Mouse (Mus musculus): ENCODE results near the gene Got1. TPM values are rescaled to one million over a fixed set of nuclear protein-coding genes. Genes with fewer than 3 reads are reported as not detected.
"Not testable (repeated sequence)": the region's sequence is repeated elsewhere in the genome, so short reads cannot be mapped to it uniquely, and the experiment has no call there.

The Got1 gene
- polyA plus RNA-seq, 1 experiment from 2014 or later: 31.8 TPM

DNA sequence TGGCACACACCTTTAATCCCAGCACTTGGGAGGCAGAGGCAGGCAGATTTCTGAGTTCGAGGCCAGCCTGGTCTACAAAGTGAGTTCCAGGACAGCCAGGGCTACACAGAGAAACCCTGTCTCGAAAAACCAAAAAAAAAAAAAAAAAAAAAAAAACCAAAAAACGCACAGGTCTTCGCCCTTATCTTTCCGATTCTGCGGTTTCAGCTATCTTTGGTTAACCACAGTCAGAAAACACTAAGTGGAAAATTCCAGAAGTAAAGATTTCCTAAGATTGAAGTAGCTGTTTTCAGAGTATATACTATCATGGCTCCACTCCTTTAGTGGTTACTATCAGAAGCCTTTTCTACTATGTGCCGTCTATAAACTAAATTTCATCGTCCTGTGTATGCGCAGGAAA is 20.8 kb downstream of the Got1 start:
- H3K9ac ChIP-seq; ATAC-seq (ENCODE audit: low FRiP score, low read depth); H3K27me3 ChIP-seq; H3K4me3 ChIP-seq; H3K4me2 ChIP-seq (replicated peaks); H3K27ac ChIP-seq; H3K9me3 ChIP-seq; H3K4me1 ChIP-seq: not testable (repeated sequence)
- H3K36me3 ChIP-seq: peaks cover 61% of the 10 kb centered on the region
- 96% methylated on average over 8 of the region's 9 CpGs for WGBS

- H3K4me3 ChIP-seq: no peak overlapping the region
Measured at GRCm38 (mm10) chr19:43502630-43503029, 21.8 kb downstream of the Got1 start.

GRCm38 (mm10) chr19:43498874-43499273 is 25.5 kb downstream of the Got1 start:
- no peak for ATAC-seq (ENCODE audit: low FRiP score, low read depth)
- Histone ChIP-seq H3K27me3 (peaks cover 11% of the 10 kb centered on the region), H3K9me3 (no peaks in the 10 kb centered on the region), H3K4me2 (replicated peaks) (no peak overlapping the region), H3K4me3 (no peak overlapping the region), H3K36me3 (peaks cover 34% of the 10 kb centered on the region), H3K9ac (no peak overlapping the region), H3K4me1 (peaks cover 6% of the 10 kb centered on the region; the same call in 1 of the 2 replicates), H3K27ac (no peak overlapping the region)
- WGBS: 80% methylated on average over 7 of the region's 7 CpGs

More at GRCm38 (mm10) chr19:43502630-43503029, 21.8 kb downstream of the Got1 start:
- Histone ChIP-seq H3K4me1 (no peaks in the 10 kb centered on the region), H3K4me2 (replicated peaks) (no peak overlapping the region), H3K36me3 (peaks cover 64% of the 10 kb centered on the region), H3K9ac (no peak overlapping the region), H3K27ac (no peak overlapping the region), H3K9me3 (no peaks in the 10 kb centered on the region), H3K27me3 (no peaks in the 10 kb centered on the region)
- ATAC-seq (ENCODE audit: low FRiP score, low read depth): no peak
- 69% methylated on average over 11 of the region's 11 CpGs for WGBS

DNA sequence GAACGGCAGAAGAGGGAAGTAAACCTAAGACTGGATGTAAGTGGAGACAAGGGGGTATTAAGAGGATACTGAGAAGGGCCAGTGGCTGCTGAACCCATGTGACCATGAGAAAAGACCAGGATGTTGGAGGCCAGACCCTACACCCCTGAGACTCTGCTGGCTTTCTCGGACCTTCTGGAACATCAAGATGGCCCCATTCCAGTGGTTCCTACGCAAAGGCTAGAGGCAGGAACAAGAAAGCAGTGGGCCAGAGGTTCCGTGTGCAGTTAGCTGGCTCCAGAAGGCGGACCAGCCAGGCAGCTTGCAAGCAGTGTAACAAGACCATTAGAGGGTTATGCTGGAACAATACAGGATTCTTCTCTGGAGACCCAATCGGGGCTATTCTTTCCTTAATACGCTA is 27.0 kb downstream of the Got1 start:
- H3K27me3 ChIP-seq: peaks cover 11% of the 10 kb centered on the region
- no peak overlapping the region for H3K9ac ChIP-seq
- peaks cover 32% of the 10 kb centered on the region for H3K36me3 ChIP-seq
- no peak overlapping the region for H3K27ac ChIP-seq
- peaks cover 6% of the 10 kb centered on the region; the same call in 1 of the 2 replicates for H3K4me1 ChIP-seq
- no peak overlapping the region for H3K4me3 ChIP-seq
- no peaks in the 10 kb centered on the region for H3K9me3 ChIP-seq
- 85% methylated on average over 7 of the region's 7 CpGs for WGBS
- no peak for ATAC-seq (ENCODE audit: low FRiP score, low read depth)
- no peak overlapping the region for H3K4me2 ChIP-seq (replicated peaks)

- H3K27me3 ChIP-seq: peaks cover 11% of the 10 kb centered on the region
- WGBS: 20% methylated on average over 5 of the region's 5 CpGs
- H3K4me3 ChIP-seq: no peak overlapping the region
- 0 out of 2 replicates have a peak, but pooled peaks have one; percentile 15 for ATAC-seq (ENCODE audit: low FRiP score, low read depth)
- H3K36me3 ChIP-seq: peaks cover 20% of the 10 kb centered on the region
- H3K4me1 ChIP-seq: peaks cover 6% of the 10 kb centered on the region; the same call in 1 of the 2 replicates
- no peaks in the 10 kb centered on the region for H3K9me3 ChIP-seq
- H3K27ac ChIP-seq: no peak overlapping the region
- no peak overlapping the region for H3K9ac ChIP-seq
- H3K4me2 ChIP-seq (replicated peaks): no peak overlapping the region
Measured at GRCm38 (mm10) chr19:43495846-43496245, 28.6 kb downstream of the Got1 start.

- H3K4me2 ChIP-seq (replicated peaks): peak overlapping the region; percentile 65
- WGBS: 12% methylated on average over 14 of the region's 14 CpGs
- H3K9me3 ChIP-seq: no peaks in the 10 kb centered on the region
- H3K27me3 ChIP-seq: peaks cover 11% of the 10 kb centered on the region
- ATAC-seq (ENCODE audit: low FRiP score, low read depth): no peak
- H3K9ac ChIP-seq: no peak overlapping the region; the same call in 1 of the 2 replicates
- H3K4me3 ChIP-seq: peak overlapping the region; percentile 34
- no peak overlapping the region for H3K27ac ChIP-seq
- H3K36me3 ChIP-seq: peaks cover 11% of the 10 kb centered on the region
- peaks cover 6% of the 10 kb centered on the region; the same call in 1 of the 2 replicates for H3K4me1 ChIP-seq
Measured at GRCm38 (mm10) chr19:43494914-43495313, 29.5 kb downstream of the Got1 start.

DNA sequence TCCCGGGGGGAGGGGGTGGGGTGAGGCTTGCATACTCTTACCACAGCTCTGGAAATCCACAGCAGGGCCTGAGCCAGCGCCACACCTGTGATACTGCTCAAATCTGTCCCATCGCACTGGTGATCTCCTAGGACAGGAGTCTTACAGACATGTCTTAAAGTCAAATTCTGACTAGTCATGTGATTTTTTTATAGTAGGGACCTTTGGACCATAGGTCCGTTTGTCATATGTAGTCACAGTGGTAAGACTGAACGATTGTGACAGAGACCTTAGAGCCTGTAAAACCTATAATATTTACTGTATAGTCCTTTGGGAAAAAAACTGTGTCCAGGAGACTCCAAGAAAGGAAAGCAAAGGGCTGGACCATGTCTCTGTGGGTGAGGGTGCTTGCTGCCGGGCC is 30.5 kb downstream of the Got1 start:
- Histone ChIP-seq H3K9ac (no peak overlapping the region), H3K4me2 (replicated peaks) (no peak overlapping the region), H3K4me1 (peaks cover 6% of the 10 kb centered on the region; the same call in 1 of the 2 replicates), H3K27me3 (peaks cover 11% of the 10 kb centered on the region), H3K9me3 (no peaks in the 10 kb centered on the region), H3K36me3 (peaks cover 6% of the 10 kb centered on the region), H3K4me3 (no peak overlapping the region), H3K27ac (no peak overlapping the region)
- WGBS: 82% methylated on average over 6 of the region's 6 CpGs
- no peak for ATAC-seq (ENCODE audit: low FRiP score, low read depth)

DNA sequence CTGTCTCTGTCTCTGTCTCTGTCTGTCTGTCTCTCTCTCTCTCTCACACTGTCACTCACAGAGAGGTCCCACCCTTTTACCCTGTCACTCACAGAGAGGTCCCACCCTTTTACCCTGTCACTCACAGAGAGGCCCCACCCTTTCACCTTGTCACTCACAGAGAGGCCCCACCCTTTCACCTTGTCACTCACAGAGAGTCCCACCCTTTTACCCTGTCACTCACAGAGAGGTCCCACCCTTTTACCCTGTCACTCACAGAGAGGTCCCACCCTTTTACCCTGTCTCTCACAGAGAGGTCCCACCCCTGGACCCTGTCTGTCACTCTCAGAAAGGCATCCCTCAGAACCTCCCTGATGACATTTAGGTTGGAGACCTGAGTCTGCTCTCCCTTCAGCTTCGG is 31.1 kb downstream of the Got1 start:
- not testable (repeated sequence) for H3K4me1 ChIP-seq; ATAC-seq (ENCODE audit: low FRiP score, low read depth); H3K9me3 ChIP-seq; H3K4me2 ChIP-seq (replicated peaks); H3K9ac ChIP-seq; H3K36me3 ChIP-seq; H3K4me3 ChIP-seq; H3K27ac ChIP-seq
- 64% methylated on average over 1 of the region's 1 CpGs for WGBS
- H3K27me3 ChIP-seq: peaks cover 11% of the 10 kb centered on the region

GRCm38 (mm10) chr19:43487429-43487828 is 37.0 kb downstream of the Got1 start:
- no peak overlapping the region for H3K9ac ChIP-seq
- no peak for ATAC-seq (ENCODE audit: low FRiP score, low read depth)
- no peak overlapping the region for H3K4me3 ChIP-seq
- 35% methylated on average over 3 of the region's 3 CpGs for WGBS
- no peaks in the 10 kb centered on the region for H3K9me3 ChIP-seq
- H3K27ac ChIP-seq: no peak overlapping the region
- H3K36me3 ChIP-seq: no peaks in the 10 kb centered on the region
- H3K27me3 ChIP-seq: no peaks in the 10 kb centered on the region
- H3K4me1 ChIP-seq: no peaks in the 10 kb centered on the region
- no peak overlapping the region for H3K4me2 ChIP-seq (replicated peaks)

GRCm38 (mm10) chr19:43480512-43480911 is 43.9 kb downstream of the Got1 start:
- Histone ChIP-seq H3K27me3 (no peaks in the 10 kb centered on the region; the same call in 1 of the 2 replicates), H3K36me3 (no peaks in the 10 kb centered on the region), H3K9ac (no peak overlapping the region), H3K9me3 (no peaks in the 10 kb centered on the region), H3K4me2 (replicated peaks) (no peak overlapping the region), H3K4me3 (no peak overlapping the region), H3K27ac (no peak overlapping the region), H3K4me1 (peaks cover 11% of the 10 kb centered on the region; the same call in 1 of the 2 replicates)
- no peak for ATAC-seq (ENCODE audit: low FRiP score, low read depth)
- WGBS: 49% methylated on average over 9 of the region's 9 CpGs

DNA sequence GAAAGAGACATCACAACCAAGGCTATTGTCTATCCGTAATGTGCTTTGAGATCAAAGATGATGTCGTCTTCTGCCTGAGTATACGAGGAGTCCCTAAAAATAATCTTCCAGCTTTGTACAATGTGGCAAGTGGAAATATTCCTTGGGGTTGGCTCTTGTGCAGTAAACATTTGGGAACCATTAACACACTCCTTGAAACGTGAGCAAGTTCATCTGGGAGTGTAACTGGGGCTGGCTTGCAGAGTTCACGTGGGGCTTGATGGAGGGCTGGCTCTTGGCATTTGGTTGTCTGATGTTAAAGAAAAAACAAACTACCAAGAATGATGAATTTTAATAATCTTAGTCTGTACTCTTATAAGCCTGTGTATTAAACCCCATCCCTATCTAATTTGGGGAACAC is 45.0 kb downstream of the Got1 start:
- Histone ChIP-seq H3K4me2 (replicated peaks) (no peak overlapping the region), H3K4me3 (no peak overlapping the region), H3K9ac (no peak overlapping the region), H3K36me3 (no peaks in the 10 kb centered on the region), H3K27ac (no peak overlapping the region), H3K9me3 (no peaks in the 10 kb centered on the region), H3K4me1 (peaks cover 12% of the 10 kb centered on the region; the same call in 1 of the 2 replicates), H3K27me3 (no peaks in the 10 kb centered on the region; the same call in 1 of the 2 replicates)
- WGBS: 53% methylated on average over 5 of the region's 5 CpGs
- ATAC-seq (ENCODE audit: low FRiP score, low read depth): no peak

DNA sequence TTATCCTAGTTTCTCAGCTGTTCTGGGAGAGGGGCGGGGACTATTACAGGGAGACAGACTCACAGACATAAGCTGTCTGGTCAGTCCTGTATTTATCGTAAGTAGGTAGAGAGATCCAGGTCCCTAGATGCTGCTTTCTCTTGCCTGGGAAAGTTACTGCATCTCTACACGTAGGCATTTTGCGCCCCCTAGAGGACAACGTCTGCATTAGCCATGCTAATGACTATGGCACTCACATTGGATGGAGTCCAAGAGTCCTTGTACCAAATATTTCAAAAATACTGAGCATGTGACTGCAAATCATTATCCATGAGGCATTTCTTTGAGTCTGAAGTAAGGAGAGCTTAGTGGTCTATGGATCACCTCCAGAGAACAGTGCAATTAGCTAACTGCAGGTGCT is 45.5 kb downstream of the Got1 start:
- Histone ChIP-seq H3K4me2 (replicated peaks) (no peak overlapping the region), H3K36me3 (no peaks in the 10 kb centered on the region), H3K9ac (no peak overlapping the region), H3K4me1 (peaks cover 12% of the 10 kb centered on the region; the same call in 1 of the 2 replicates), H3K9me3 (no peaks in the 10 kb centered on the region), H3K4me3 (no peak overlapping the region), H3K27me3 (no peaks in the 10 kb centered on the region; the same call in 1 of the 2 replicates), H3K27ac (no peak overlapping the region)
- no peak for ATAC-seq (ENCODE audit: low FRiP score, low read depth)
- 17% methylated on average over 5 of the region's 5 CpGs for WGBS

- ATAC-seq (ENCODE audit: low FRiP score, low read depth): no peak
- Histone ChIP-seq H3K4me2 (replicated peaks) (no peak overlapping the region), H3K27ac (no peak overlapping the region), H3K9me3 (no peaks in the 10 kb centered on the region), H3K27me3 (no peaks in the 10 kb centered on the region; the same call in 1 of the 2 replicates), H3K4me1 (peaks cover 12% of the 10 kb centered on the region; the same call in 1 of the 2 replicates), H3K9ac (no peak overlapping the region), H3K36me3 (no peaks in the 10 kb centered on the region), H3K4me3 (no peak overlapping the region)
- 75% methylated on average over 5 of the region's 5 CpGs for WGBS
Measured at GRCm38 (mm10) chr19:43477436-43477835, 47.0 kb downstream of the Got1 start.
